Mouse (Mus musculus): ENCODE data around the gene 5830473C10Rik. TPM values are rescaled to one million over a fixed set of nuclear protein-coding genes. Genes with fewer than 3 reads are reported as not detected.

Gene 5830473C10Rik
- polyA plus RNA-seq, 2 experiments = 0.03 TPM; not detected in 1

- Histone ChIP-seq H3K4me3 (replicated peaks; ENCODE audit: low read length) (no peak overlapping the region), H3K9ac (ENCODE audit: low read depth, low read length, severe bottlenecking) (no peak overlapping the region), H3K4me2 (replicated peaks; ENCODE audit: low read depth, low read length, severe bottlenecking) (no peak overlapping the region), H3K9me3 (ENCODE audit: control insufficient read depth, low read length) (no peaks in the 10 kb centered on the region), H3K27ac (replicated peaks; ENCODE audit: low read depth, low read length) (no peak overlapping the region), H3K36me3 (ENCODE audit: control insufficient read depth, insufficient read depth, low read length) (no peaks in the 10 kb centered on the region), H3K4me1 (ENCODE audit: control insufficient read depth, insufficient read depth, low read length) (no peaks in the 10 kb centered on the region), H3K27me3 (ENCODE audit: control insufficient read depth, insufficient read depth, low read length) (no peaks in the 10 kb centered on the region)
- ATAC-seq (ENCODE audit: low FRiP score, low read depth) = no peak
- no peak for TF ChIP-seq POLR2A (IDR thresholded peaks at IDR 0.05; ENCODE audit: borderline replicate concordance, extremely low read depth, insufficient read depth, insufficient read length)
- no peak for DNase-seq (ENCODE audit: low spot score)
These were observed 7.4 kb downstream of the 5830473C10Rik start for GRCm38 (mm10) chr5:90568338-90568737.

GRCm38 (mm10) chr5:90571216-90571615 lies 10.3 kb downstream of the 5830473C10Rik start:
- Histone ChIP-seq H3K27ac (replicated peaks; ENCODE audit: low read depth, low read length) (no peak overlapping the region), H3K9me3 (ENCODE audit: control insufficient read depth, low read length) (no peaks in the 10 kb centered on the region), H3K9ac (ENCODE audit: low read depth, low read length, severe bottlenecking) (no peak overlapping the region), H3K4me3 (replicated peaks; ENCODE audit: low read length) (no peak overlapping the region), H3K4me2 (replicated peaks; ENCODE audit: low read depth, low read length, severe bottlenecking) (no peak overlapping the region), H3K27me3 (ENCODE audit: control insufficient read depth, insufficient read depth, low read length) (no peaks in the 10 kb centered on the region), H3K36me3 (ENCODE audit: control insufficient read depth, insufficient read depth, low read length) (no peaks in the 10 kb centered on the region), H3K4me1 (ENCODE audit: control insufficient read depth, insufficient read depth, low read length) (no peaks in the 10 kb centered on the region)
- DNase-seq (ENCODE audit: low spot score) (no peak), ATAC-seq (ENCODE audit: low FRiP score, low read depth) (no peak)
- TF ChIP-seq POLR2A (IDR thresholded peaks at IDR 0.05; ENCODE audit: borderline replicate concordance, extremely low read depth, insufficient read depth, insufficient read length) = no peak
- 68% methylated on average over 3 of the region's 3 CpGs for WGBS

- 81% methylated on average over 9 of the region's 9 CpGs for WGBS
- no peak overlapping the region for H3K27ac ChIP-seq (replicated peaks; ENCODE audit: low read depth, low read length)
These were observed 16.8 kb downstream of the 5830473C10Rik start for GRCm38 (mm10) chr5:90577751-90578150.

GRCm38 (mm10) chr5:90579556-90579955 lies 18.6 kb downstream of the 5830473C10Rik start:
- H3K27me3 ChIP-seq (ENCODE audit: control insufficient read depth, insufficient read depth, low read length) = no peaks in the 10 kb centered on the region
- TF ChIP-seq POLR2A (IDR thresholded peaks at IDR 0.05; ENCODE audit: borderline replicate concordance, extremely low read depth, insufficient read depth, insufficient read length) = no peak
- no peaks in the 10 kb centered on the region for H3K9me3 ChIP-seq (ENCODE audit: control insufficient read depth, low read length)
- H3K4me1 ChIP-seq (ENCODE audit: control insufficient read depth, insufficient read depth, low read length) = no peaks in the 10 kb centered on the region
- H3K4me2 ChIP-seq (replicated peaks; ENCODE audit: low read depth, low read length, severe bottlenecking) = no peak overlapping the region
- no peak overlapping the region for H3K27ac ChIP-seq (replicated peaks; ENCODE audit: low read depth, low read length)
- ATAC-seq (ENCODE audit: low FRiP score, low read depth) (no peak), DNase-seq (ENCODE audit: low spot score) (peak; percentile 34)
- no peak overlapping the region for H3K9ac ChIP-seq (ENCODE audit: low read depth, low read length, severe bottlenecking)
- H3K4me3 ChIP-seq (replicated peaks; ENCODE audit: low read length) = no peak overlapping the region
- H3K36me3 ChIP-seq (ENCODE audit: control insufficient read depth, insufficient read depth, low read length) = no peaks in the 10 kb centered on the region
- WGBS = 84% methylated on average over 9 of the region's 9 CpGs

More at GRCm38 (mm10) chr5:90577751-90578150, 16.8 kb downstream of the 5830473C10Rik start:
- no peaks in the 10 kb centered on the region for H3K9me3 ChIP-seq (ENCODE audit: control insufficient read depth, low read length)
- H3K9ac ChIP-seq (ENCODE audit: low read depth, low read length, severe bottlenecking) = no peak overlapping the region
- ATAC-seq (ENCODE audit: low FRiP score, low read depth) (no peak), DNase-seq (ENCODE audit: low spot score) (no peak)
- no peaks in the 10 kb centered on the region for H3K4me1 ChIP-seq (ENCODE audit: control insufficient read depth, insufficient read depth, low read length)
- no peak overlapping the region for H3K4me3 ChIP-seq (replicated peaks; ENCODE audit: low read length)
- H3K4me2 ChIP-seq (replicated peaks; ENCODE audit: low read depth, low read length, severe bottlenecking) = no peak overlapping the region
- no peaks in the 10 kb centered on the region for H3K36me3 ChIP-seq (ENCODE audit: control insufficient read depth, insufficient read depth, low read length)
- TF ChIP-seq POLR2A (IDR thresholded peaks at IDR 0.05; ENCODE audit: borderline replicate concordance, extremely low read depth, insufficient read depth, insufficient read length) = no peak
- no peaks in the 10 kb centered on the region for H3K27me3 ChIP-seq (ENCODE audit: control insufficient read depth, insufficient read depth, low read length)

GRCm38 (mm10) chr5:90582179-90582578 lies 21.3 kb downstream of the 5830473C10Rik start:
- H3K9ac ChIP-seq (ENCODE audit: low read depth, low read length, severe bottlenecking) = no peak overlapping the region
- H3K4me1 ChIP-seq (ENCODE audit: control insufficient read depth, insufficient read depth, low read length) = no peaks in the 10 kb centered on the region
- no peaks in the 10 kb centered on the region for H3K36me3 ChIP-seq (ENCODE audit: control insufficient read depth, insufficient read depth, low read length)
- DNase-seq (ENCODE audit: low spot score) (no peak), ATAC-seq (ENCODE audit: low FRiP score, low read depth) (no peak)
- H3K27ac ChIP-seq (replicated peaks; ENCODE audit: low read depth, low read length) = no peak overlapping the region
- H3K4me3 ChIP-seq (replicated peaks; ENCODE audit: low read length) = no peak overlapping the region
- WGBS = 89% methylated on average over 6 of the region's 6 CpGs
- no peaks in the 10 kb centered on the region for H3K27me3 ChIP-seq (ENCODE audit: control insufficient read depth, insufficient read depth, low read length)
- no peak for TF ChIP-seq POLR2A (IDR thresholded peaks at IDR 0.05; ENCODE audit: borderline replicate concordance, extremely low read depth, insufficient read depth, insufficient read length)
- no peaks in the 10 kb centered on the region for H3K9me3 ChIP-seq (ENCODE audit: control insufficient read depth, low read length)
- H3K4me2 ChIP-seq (replicated peaks; ENCODE audit: low read depth, low read length, severe bottlenecking) = no peak overlapping the region

- TF ChIP-seq POLR2A (IDR thresholded peaks at IDR 0.05; ENCODE audit: borderline replicate concordance, extremely low read depth, insufficient read depth, insufficient read length) = no peak
- Histone ChIP-seq H3K9ac (ENCODE audit: low read depth, low read length, severe bottlenecking) (no peak overlapping the region), H3K4me3 (replicated peaks; ENCODE audit: low read length) (no peak overlapping the region), H3K9me3 (ENCODE audit: control insufficient read depth, low read length) (no peaks in the 10 kb centered on the region), H3K36me3 (ENCODE audit: control insufficient read depth, insufficient read depth, low read length) (no peaks in the 10 kb centered on the region), H3K27me3 (ENCODE audit: control insufficient read depth, insufficient read depth, low read length) (no peaks in the 10 kb centered on the region), H3K4me2 (replicated peaks; ENCODE audit: low read depth, low read length, severe bottlenecking) (no peak overlapping the region), H3K27ac (replicated peaks; ENCODE audit: low read depth, low read length) (no peak overlapping the region), H3K4me1 (ENCODE audit: control insufficient read depth, insufficient read depth, low read length) (no peaks in the 10 kb centered on the region)
- no peak for DNase-seq (ENCODE audit: low spot score)
- WGBS = 77% methylated on average over 7 of the region's 7 CpGs
- ATAC-seq (ENCODE audit: low FRiP score, low read depth) = no peak
These were observed 23.9 kb downstream of the 5830473C10Rik start for GRCm38 (mm10) chr5:90584799-90585198.
